Mouse (Mus musculus): ENCODE measurements around the gene Ntrk3.
A peak's percentile ranks its signal among the peaks of the same experiment; 100 is the strongest.

The Ntrk3 gene

DNA sequence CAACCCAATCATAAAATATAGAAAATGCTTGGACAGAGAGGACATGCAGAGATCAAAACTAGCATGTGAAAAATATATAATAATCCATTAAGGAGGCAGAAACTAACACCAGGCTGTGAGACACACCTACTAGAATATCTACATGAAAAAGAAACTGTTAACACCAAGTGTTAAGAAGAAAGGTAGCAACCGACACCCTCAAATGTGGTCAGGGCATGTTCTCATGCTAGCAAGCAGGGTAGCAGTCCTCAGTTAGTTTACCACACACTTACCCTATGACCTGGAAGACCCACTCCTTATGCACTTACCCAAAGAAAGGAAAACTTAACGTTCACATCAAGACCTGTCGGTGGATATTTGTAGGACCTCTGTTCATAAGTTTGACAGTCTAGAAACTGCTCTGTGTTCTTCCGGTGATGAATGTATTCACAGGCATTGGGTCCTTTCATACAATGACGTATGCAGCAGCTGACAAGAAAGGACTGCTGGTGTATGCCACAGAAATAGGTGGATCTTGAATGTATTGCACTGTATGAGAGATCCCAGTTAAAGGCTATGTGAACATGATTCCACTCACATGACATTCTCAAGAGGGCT is at the start of gene Ntrk3:
TSS of gene Ntrk3 (minus strand) at position 399 of the 597 bp plus-strand sequence.
- no peak for DNase-seq

DNA sequence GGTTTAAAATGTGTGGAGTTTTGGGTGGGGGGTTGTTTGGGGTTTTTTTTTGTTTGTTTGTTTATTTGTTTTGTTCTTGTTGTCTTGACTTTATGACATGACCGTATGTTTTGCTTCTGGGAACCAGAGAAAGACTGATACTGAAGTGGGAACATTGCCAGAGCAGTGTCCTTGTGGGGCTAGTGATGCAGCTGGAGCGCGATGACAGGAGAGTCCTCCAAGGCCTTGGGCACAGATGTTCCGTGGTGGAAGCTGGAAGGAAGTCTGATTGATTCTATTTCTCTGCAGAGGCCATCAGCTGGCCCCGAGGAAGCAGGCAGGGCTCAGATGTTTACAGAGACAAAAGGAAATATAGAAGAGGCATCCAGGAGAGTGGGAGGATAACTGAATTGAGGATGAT is 48.1 kb upstream of the Ntrk3 start:
- no peak for DNase-seq

DNA sequence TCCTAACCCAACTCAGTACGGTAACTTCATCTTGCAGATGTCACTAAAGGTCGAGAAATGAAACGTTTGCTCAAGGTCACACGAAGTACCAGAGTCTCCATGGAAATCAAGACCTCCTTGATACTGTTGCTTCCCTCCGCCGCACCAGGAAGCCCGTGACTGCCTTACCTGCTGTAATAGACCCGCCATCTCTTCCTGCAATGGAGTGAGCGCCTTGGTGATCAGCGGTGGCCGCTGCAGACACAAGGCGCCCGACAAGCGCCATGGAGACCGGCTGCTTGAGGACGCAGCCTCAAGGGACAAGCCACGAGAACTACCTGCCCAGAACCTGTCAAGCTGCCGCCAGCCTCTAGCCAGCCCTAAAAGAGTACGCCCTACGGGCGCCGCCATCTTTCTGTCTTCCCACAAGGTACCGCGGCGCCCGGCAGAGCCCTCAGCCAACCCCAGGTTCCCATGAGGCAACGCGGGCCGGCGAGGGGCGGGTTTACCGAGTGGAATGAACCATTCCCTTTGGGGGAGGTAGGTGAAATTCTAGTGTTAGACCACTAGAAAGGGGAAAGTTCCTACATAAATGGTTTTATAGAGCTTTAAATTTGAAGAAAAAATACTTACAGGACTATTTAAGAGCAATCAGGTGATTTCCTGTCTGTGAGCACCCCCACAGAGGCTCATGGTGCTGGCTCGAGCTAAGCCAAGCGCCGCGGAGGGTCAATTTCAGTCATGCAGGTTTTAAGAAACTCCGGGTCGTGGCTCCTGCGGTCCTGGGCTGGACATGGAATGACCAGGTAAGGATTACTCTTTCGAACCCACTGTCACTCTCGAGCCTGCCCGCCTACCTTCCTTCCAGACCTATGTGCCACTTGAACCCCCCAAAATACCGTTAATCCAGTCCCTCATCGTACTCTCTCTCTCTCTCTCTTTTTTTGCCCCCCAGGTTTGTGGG is 45.1 kb upstream of the Ntrk3 start, which contains the start of the genes Mrps11 and Mrpl46:
TSS of gene Mrps11 (plus strand) at position 481 of the 943 bp plus-strand sequence.
TSS of gene Mrpl46 (minus strand) at position 893 of the 943 bp plus-strand sequence.
- DNase-seq: peak; percentile 92

GRCm38 (mm10) chr7:78778741-78779140 is 40.9 kb upstream of the Ntrk3 start:
- DNase-seq: no peak

- no peak for DNase-seq
Measured at GRCm38 (mm10) chr7:78770936-78771335, 33.1 kb upstream of the Ntrk3 start.

- peak; percentile 25 for DNase-seq
Measured at GRCm38 (mm10) chr7:78769075-78769652, 31.4 kb upstream of the Ntrk3 start.

- DNase-seq: no peak
Measured at GRCm38 (mm10) chr7:78767929-78768531, 30.2 kb upstream of the Ntrk3 start.

GRCm38 (mm10) chr7:78766019-78766683 is 28.3 kb upstream of the Ntrk3 start:
- peak; percentile 83 for DNase-seq

DNA sequence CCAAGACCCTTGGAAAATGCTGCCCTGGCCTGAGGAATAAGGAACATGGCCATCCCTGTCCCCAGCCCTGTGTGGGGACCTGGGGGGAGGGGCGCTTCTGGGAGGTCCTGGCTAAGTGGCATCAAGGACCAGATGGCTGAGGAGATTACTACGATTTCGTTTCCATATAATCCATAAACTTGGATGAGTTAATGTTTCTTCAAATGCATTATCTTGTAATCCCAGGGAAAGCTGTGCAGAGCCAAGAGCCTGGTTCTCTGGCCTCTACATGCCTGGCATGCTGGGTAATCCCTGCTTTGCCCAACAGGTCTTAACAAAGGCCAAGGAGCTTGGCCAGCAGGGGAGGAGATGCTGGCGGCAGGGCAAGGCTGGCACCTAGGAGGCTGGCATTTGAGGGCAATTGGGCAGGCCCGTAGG is 27.4 kb upstream of the Ntrk3 start:
- DNase-seq: no peak

GRCm38 (mm10) chr7:78763801-78764200 is 26.0 kb upstream of the Ntrk3 start:
- DNase-seq: no peak

- no peak for DNase-seq
Measured at GRCm38 (mm10) chr7:78754458-78755000, 16.7 kb upstream of the Ntrk3 start.

GRCm38 (mm10) chr7:78753752-78754457 is 16.1 kb upstream of the Ntrk3 start:
- DNase-seq: no peak

DNA sequence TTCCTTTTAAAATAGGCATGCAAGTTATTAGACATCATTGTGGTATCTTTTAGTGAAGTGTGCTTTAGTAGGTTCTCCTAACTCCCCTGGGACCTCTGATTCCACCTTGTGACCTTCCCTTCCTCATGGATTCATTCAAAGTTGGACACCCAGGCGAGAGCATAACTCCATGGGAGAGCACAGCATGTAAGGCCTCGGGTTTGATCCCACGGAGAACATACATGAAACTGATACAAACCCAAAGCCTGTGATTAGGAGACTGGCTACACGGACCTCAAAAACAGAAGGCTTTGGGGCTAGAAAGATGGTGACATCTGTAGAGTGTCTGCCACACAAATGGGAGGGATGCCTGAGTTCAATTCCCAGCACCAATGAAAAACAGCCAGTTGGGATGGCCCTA is 15.1 kb upstream of the Ntrk3 start:
- no peak for DNase-seq

DNA sequence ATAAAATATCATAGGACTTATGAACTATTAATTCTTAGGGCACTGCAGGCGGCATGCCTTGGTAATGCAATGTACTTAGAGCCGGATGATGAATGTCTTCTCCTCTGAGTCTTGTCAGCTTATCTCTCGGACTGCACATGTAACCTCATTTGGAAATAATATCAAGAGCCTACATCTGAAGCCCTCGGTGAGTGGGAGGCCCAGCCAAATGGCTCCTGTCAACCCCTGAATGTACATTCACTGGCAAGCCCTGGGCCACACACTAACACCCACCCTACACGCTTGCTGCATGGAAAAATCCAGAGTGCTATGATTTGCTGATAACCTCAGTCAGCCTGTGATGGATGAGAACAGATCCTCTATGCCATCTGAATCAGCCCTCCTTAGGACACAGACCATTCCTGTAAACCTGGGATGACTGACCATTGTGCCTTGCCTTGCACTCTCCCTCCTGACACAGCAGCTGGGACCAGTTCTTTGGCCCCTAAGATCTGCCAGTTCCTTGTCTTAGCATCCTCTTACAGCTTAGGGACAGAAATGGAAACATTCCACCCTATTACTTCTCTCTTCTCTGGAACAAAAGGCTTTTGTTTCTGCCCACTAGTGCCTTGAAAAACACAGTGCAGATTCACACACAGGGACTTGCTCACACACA is 6.0 kb upstream of the Ntrk3 start:
- peak; percentile 14 for DNase-seq

GRCm38 (mm10) chr7:78739351-78740000 is 1.7 kb upstream of the Ntrk3 start:
- no peak for DNase-seq

DNA sequence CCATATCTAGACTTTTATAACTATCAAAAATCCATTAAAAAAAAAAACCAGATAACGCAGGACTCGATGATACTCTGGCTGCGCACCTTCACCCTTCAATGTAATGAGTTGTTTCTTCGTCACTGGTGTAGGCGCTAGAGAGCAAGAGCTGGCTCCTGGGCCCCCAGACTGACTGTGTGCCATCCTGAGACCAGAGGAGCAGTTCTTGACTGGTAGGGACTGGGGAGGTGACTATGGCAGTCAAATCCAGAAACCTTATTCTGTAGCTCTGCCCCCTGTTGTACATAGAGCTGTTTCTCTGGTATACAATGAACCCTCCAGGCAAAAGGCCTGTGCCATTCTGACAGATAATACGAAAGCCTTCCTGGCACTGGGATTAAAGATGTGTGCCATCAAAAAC is 616 bp downstream of the Ntrk3 start:
- no peak for DNase-seq

DNA sequence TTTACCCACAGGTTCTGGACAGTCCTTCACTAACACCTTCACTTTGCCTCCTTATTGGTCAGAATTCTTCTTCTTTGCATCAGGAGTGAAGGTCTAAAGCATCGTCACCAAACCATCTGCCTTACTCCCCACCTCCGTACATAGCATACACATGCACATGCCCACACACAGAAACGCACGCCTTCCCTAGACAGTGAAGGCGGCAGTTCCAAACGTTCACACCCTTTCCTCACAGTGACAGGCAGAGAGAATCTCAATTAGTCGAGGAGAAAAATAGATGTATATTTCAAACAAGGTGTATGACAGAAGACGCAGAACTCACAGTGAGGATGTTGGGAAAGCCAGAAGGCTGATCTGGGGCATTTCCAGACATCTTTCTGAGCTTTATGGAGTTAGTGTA is 6.4 kb downstream of the Ntrk3 start:
- no peak for DNase-seq

- DNase-seq: no peak
Measured at GRCm38 (mm10) chr7:78724591-78724990, 13.2 kb downstream of the Ntrk3 start.

- no peak for DNase-seq
Measured at GRCm38 (mm10) chr7:78722051-78722450, 15.8 kb downstream of the Ntrk3 start.

- DNase-seq: no peak
Measured at GRCm38 (mm10) chr7:78720989-78721816, 16.6 kb downstream of the Ntrk3 start.

Data from lung, postnatal 10 days (tissue).